Mouse (Mus musculus) midbrain, postnatal 0 days (tissue): ENCODE measurements around the gene Cdc42bpg. TPM values are rescaled to one million over a fixed set of nuclear protein-coding genes. Genes with fewer than 3 reads are reported as not detected.

Experiments used
- ATAC-seq: fragments of 200-750 bp; cut with Nextera tagmentation; 2 replicates; pipeline ENCODE4 v1.8.0; 2017; ENCODE audit warnings: moderate number of reproducible peaks, mild to moderate bottlenecking, moderate TSS enrichment, moderate library complexity; ENCODE audit not compliant: low FRiP score
- DNase-seq: peaks from one replicate; pipeline ENCODE4 v3.0.0-alpha.2; 2015; ENCODE audit warnings: low spot score
- H3K27ac ChIP-seq: fragments of 300-500 bp; sonication (generic); 2 replicates; pipeline ENCODE4 v1.5.1; 2014; ENCODE audit warnings: low read depth, mild to moderate bottlenecking, low read length, mixed read lengths
- H3K27me3 ChIP-seq: fragments of 300-500 bp; sonication (generic); 2 replicates; pipeline ENCODE4 v1.6.1; 2014; ENCODE audit warnings: low read length, control low read depth, mixed read lengths; ENCODE audit not compliant: insufficient read depth
- H3K36me3 ChIP-seq: fragments of 300-500 bp; sonication (generic); 2 replicates; pipeline ENCODE4 v1.6.1; 2014; ENCODE audit warnings: low read length, control low read depth, mixed read lengths; ENCODE audit not compliant: insufficient read depth
- H3K4me1 ChIP-seq: fragments of 300-500 bp; sonication (generic); 2 replicates; pipeline ENCODE4 v1.6.1; 2014; ENCODE audit warnings: mild to moderate bottlenecking, control low read depth, antibody characterized with exemption, low read length, mixed read lengths; ENCODE audit not compliant: insufficient read depth
- H3K4me2 ChIP-seq: fragments of 300-500 bp; sonication (generic); 2 replicates; pipeline ENCODE4 v1.6.1; 2014; ENCODE audit warnings: low read depth, mild to moderate bottlenecking, low read length, mixed read lengths; ENCODE audit not compliant: poor library complexity, severe bottlenecking
- H3K4me3 ChIP-seq: fragments of 300-500 bp; sonication (generic); 2 replicates; pipeline ENCODE4 v1.5.1; 2014; ENCODE audit warnings: low read depth, mild to moderate bottlenecking, low read length, moderate library complexity
- H3K9ac ChIP-seq: fragments of 300-500 bp; sonication (generic); replicated peaks from 2 replicates; pipeline ENCODE4 v1.6.1; 2014; ENCODE audit warnings: mild to moderate bottlenecking, low read length, moderate library complexity, mixed read lengths; ENCODE audit not compliant: poor library complexity, severe bottlenecking
- H3K9me3 ChIP-seq: fragments of 300-500 bp; sonication (generic); 2 replicates; pipeline ENCODE4 v1.6.1; 2016; ENCODE audit warnings: low read length, control low read depth
- CTCF ChIP-seq: IDR thresholded peaks from 2 replicates; pipeline ENCODE4 v1.5.1; 2016; ENCODE audit warnings: antibody characterized with exemption, mild to moderate bottlenecking
- WGBS: fragments of 180-500 bp; shearing (Covaris S2); extraction: QIAGEN DNeasy Blood & Tissue Kit; methylation state at CpG from one replicate; pipeline ENCODE4 v1.1.7; 2014; 5-methylcytosine and 5-hydroxymethylcytosine counted together
- polyA plus RNA-seq: library from polyadenylated mRNA; unstranded; fragments of >200 nt; fragmentation: Nextera tagmentation; extraction: Ambion mirVana; gene quantifications from 2 replicates; pipeline ENCODE4 v1.2.1, GENCODE M21; 2015
- total RNA-seq: library from RNA; depleted of rRNA; stranded (reverse); fragments of >200 nt; gene quantifications from 2 replicates; pipeline ENCODE4 v1.2.3, GENCODE M21; 2014

The Cdc42bpg gene
- total and polyA plus RNA-seq, 2 experiments from 2014 or later: 0.67 to 4.8 TPM

GRCm38 (mm10) chr19:6363091-6363410 is 56.8 kb downstream of the Cdc42bpg start:
- no peak for ATAC-seq
- Histone ChIP-seq H3K9ac (no peak overlapping the region), H3K27ac (peak overlapping the region; percentile 100), H3K27me3 (no peaks in the 10 kb centered on the region), H3K4me2 (peak overlapping the region; percentile 54), H3K36me3 (peaks cover 22% of the 10 kb centered on the region; the same call in 1 of the 2 replicates), H3K9me3 (no peaks in the 10 kb centered on the region), H3K4me3 (peak overlapping the region; percentile 100), H3K4me1 (peaks cover 5% of the 10 kb centered on the region)
- no peak for TF ChIP-seq CTCF
- WGBS: 0% methylated on average over 11 of the region's 11 CpGs
- DNase-seq: no peak

GRCm38 (mm10) chr19:6363411-6364240 is 57.4 kb downstream of the Cdc42bpg start, which contains the start of gene Sf1:
TSS of gene Sf1 (plus strand) at chr19:6363690.
- Histone ChIP-seq H3K4me1 (peaks cover 5% of the 10 kb centered on the region), H3K9me3 (no peaks in the 10 kb centered on the region), H3K4me3 (peak within 1 kb of the TSS; percentile 100), H3K9ac (peak within 1 kb of the TSS; percentile 98), H3K27me3 (no peaks in the 10 kb centered on the region), H3K27ac (peak within 1 kb of the TSS; percentile 100), H3K4me2 (peak within 1 kb of the TSS; percentile 90), H3K36me3 (peaks cover 28% of the 10 kb centered on the region; the same call in 1 of the 2 replicates)
- DNase-seq (peak; percentile 100), ATAC-seq (peak; percentile 98)
- TF ChIP-seq CTCF: 0 out of 2 replicates have a peak, but pooled peaks have one; percentile 1
- WGBS: 2% methylated on average over 80 of the region's 85 CpGs

GRCm38 (mm10) chr19:6364317-6364725 is 58.1 kb downstream of the Cdc42bpg start:
- H3K27ac ChIP-seq: peak overlapping the region; percentile 100
- H3K36me3 ChIP-seq: peaks cover 32% of the 10 kb centered on the region; the same call in 1 of the 2 replicates
- H3K4me3 ChIP-seq: peak overlapping the region; percentile 100
- H3K27me3 ChIP-seq: no peaks in the 10 kb centered on the region
- peak overlapping the region; percentile 90 for H3K4me2 ChIP-seq
- under 1% methylated on average over 55 of the region's 55 CpGs for WGBS
- H3K4me1 ChIP-seq: peaks cover 5% of the 10 kb centered on the region
- TF ChIP-seq CTCF: no peak
- ATAC-seq: no peak
- H3K9ac ChIP-seq: peak overlapping the region; percentile 98
- no peaks in the 10 kb centered on the region for H3K9me3 ChIP-seq
- DNase-seq: peak; percentile 94

- H3K27ac ChIP-seq: no peak overlapping the region
- peak overlapping the region; percentile 90 for H3K4me2 ChIP-seq
- H3K9me3 ChIP-seq: no peaks in the 10 kb centered on the region
- TF ChIP-seq CTCF: no peak
- H3K4me3 ChIP-seq: peak overlapping the region; percentile 100
- WGBS: 3% methylated on average over 2 of the region's 2 CpGs
- H3K36me3 ChIP-seq: peaks cover 32% of the 10 kb centered on the region; the same call in 1 of the 2 replicates
- H3K4me1 ChIP-seq: peaks cover 5% of the 10 kb centered on the region
- H3K27me3 ChIP-seq: no peaks in the 10 kb centered on the region
- H3K9ac ChIP-seq: peak overlapping the region; percentile 98
- DNase-seq (no peak), ATAC-seq (no peak)
These were observed 58.6 kb downstream of the Cdc42bpg start for GRCm38 (mm10) chr19:6364842-6365241.

GRCm38 (mm10) chr19:6370175-6370574 is 63.9 kb downstream of the Cdc42bpg start:
- WGBS: 95% methylated on average over 2 of the region's 2 CpGs
- Histone ChIP-seq H3K9ac (no peak overlapping the region), H3K27ac (no peak overlapping the region), H3K9me3 (no peaks in the 10 kb centered on the region), H3K4me2 (no peak overlapping the region), H3K4me1 (no peaks in the 10 kb centered on the region), H3K36me3 (peaks cover 77% of the 10 kb centered on the region), H3K27me3 (no peaks in the 10 kb centered on the region), H3K4me3 (no peak overlapping the region)
- no peak for ATAC-seq
- DNase-seq: no peak
- TF ChIP-seq CTCF: no peak

- WGBS: 96% methylated on average over 3 of the region's 3 CpGs
- no peak overlapping the region for H3K9ac ChIP-seq
- H3K36me3 ChIP-seq: peaks cover 79% of the 10 kb centered on the region
- no peak for ATAC-seq
- H3K4me1 ChIP-seq: no peaks in the 10 kb centered on the region
- no peak overlapping the region for H3K4me2 ChIP-seq
- no peaks in the 10 kb centered on the region for H3K27me3 ChIP-seq
- no peak overlapping the region for H3K4me3 ChIP-seq
- no peaks in the 10 kb centered on the region for H3K9me3 ChIP-seq
- TF ChIP-seq CTCF: no peak
- no peak for DNase-seq
- no peak overlapping the region for H3K27ac ChIP-seq
These were observed 66.2 kb downstream of the Cdc42bpg start for GRCm38 (mm10) chr19:6372433-6372832.
